8 mouse cellular contexts compared by ENCODE assay signal in the genomic region with DNA sequence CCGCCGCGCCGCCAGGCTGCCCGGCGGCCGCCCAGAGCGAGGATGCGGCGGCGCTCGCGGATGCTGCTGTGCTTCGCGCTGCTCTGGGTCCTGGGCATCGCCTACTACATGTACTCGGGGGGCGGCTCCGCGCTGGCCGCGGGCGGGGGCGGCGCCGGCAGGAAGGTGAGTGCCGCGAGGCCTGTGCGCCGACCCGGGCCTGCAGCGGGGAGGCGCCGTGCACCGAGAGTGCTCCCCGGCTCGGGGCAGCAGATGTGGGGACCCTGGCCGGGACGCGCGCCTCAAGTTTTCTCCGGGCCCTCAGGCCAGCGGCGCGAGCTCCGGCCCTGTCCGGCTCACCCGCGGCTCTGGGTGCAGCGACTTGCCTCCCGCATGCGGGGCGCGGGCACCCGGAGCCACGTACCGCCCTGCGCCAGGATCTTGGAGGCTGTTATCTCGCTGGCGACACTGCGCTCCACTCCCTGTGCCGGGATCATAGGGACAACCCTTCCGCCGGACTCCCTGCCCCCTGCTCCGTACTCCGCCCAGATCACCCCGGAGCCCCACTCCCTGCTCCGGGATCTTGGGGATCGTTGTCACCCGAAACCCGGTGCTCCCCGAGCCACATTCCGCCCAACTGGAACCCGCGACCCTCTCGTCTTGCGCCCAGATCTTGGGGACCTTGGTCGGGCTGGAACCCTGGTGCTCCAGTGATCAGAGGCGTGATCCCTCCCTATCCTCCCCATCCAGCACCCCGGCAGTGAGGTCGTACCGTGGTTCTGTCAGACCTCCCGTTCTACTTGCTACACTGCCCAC. TPM values are rescaled to one million over a fixed set of nuclear protein-coding genes. Genes with fewer than 3 reads are reported as not detected.
A peak's percentile ranks its signal among the peaks of the same experiment; 100 is the strongest.
DNase-seq lines count a peak whose midpoint lies in the region; ATAC-seq lines count a peak whose summit lies in the region.

No protein-coding gene starts in this region.

- H3K4me1 ChIP-seq in limb, embryonic 13.5 days = peaks cover 27% of the 10 kb centered on the region
- H3K4me1 ChIP-seq in midbrain, embryonic 14.5 days (ENCODE audit: control insufficient read depth, insufficient read depth, low read length) = peaks cover 30% of the 10 kb centered on the region

- intact Hi-C loops in heart, postnatal 10 days (cut with DNase I) = loop anchor here (2.0 to 5.0 kb wide), 3 partner anchors 53 to 179 kb away; no protein-coding TSS in a partner anchor

- no peaks in the 10 kb centered on the region for H3K9me3 ChIP-seq in limb, embryonic 13.5 days
- no peaks in the 10 kb centered on the region for H3K9me3 ChIP-seq in midbrain, embryonic 14.5 days (ENCODE audit: control insufficient read depth, low read length)

- peak overlapping the region; percentile 98 for H3K4me2 ChIP-seq in limb, embryonic 13.5 days (replicated peaks)
- peak overlapping the region; percentile 96 for H3K4me2 ChIP-seq in midbrain, embryonic 14.5 days (ENCODE audit: low read length)

- peak; percentile 46; the same call in 1 of the 2 replicates for ATAC-seq in erythroid progenitor cell, adult 5-6 weeks (replicated peaks; ENCODE audit: low FRiP score, poor library complexity, severe bottlenecking)
- ATAC-seq in limb, embryonic 13.5 days (ENCODE audit: low FRiP score, low read depth) = peak; percentile 71
- peak; percentile 79 for ATAC-seq in midbrain, embryonic 14.5 days (ENCODE audit: low FRiP score, low TSS enrichment)

- H3K9ac ChIP-seq in limb, embryonic 13.5 days = peak overlapping the region; percentile 89
- peak overlapping the region; percentile 91 for H3K9ac ChIP-seq in midbrain, embryonic 14.5 days (replicated peaks; ENCODE audit: low read length)

- peak overlapping the region; percentile 89 for H3K4me3 ChIP-seq in limb, embryonic 13.5 days
- H3K4me3 ChIP-seq in midbrain, embryonic 14.5 days (replicated peaks; ENCODE audit: low read depth, low read length) = peak overlapping the region; percentile 97

- H3K27me3 ChIP-seq in limb, embryonic 13.5 days = no peaks in the 10 kb centered on the region
- no peaks in the 10 kb centered on the region for H3K27me3 ChIP-seq in midbrain, embryonic 14.5 days (ENCODE audit: control insufficient read depth, insufficient read depth, low read length)

- under 1% methylated on average over 66 of the region's 83 CpGs for WGBS in limb, embryonic 13.5 days
- WGBS in midbrain, embryonic 14.5 days = under 1% methylated on average over 83 of the region's 83 CpGs

- no peaks in the 10 kb centered on the region for H3K36me3 ChIP-seq in limb, embryonic 13.5 days
- no peaks in the 10 kb centered on the region for H3K36me3 ChIP-seq in midbrain, embryonic 14.5 days (ENCODE audit: control insufficient read depth, insufficient read depth, low read length)

- DNase-seq in retina, adult 2 months (ENCODE audit: low read depth, low spot score) = peak; percentile 16
- no peak for DNase-seq in retina, postnatal 1 day
- peak; percentile 18 to 29 for DNase-seq in adrenal gland, postnatal 4 days (ENCODE audit: low spot score in 2 of 2)
- peak; percentile 68 to 72 for DNase-seq in heart, postnatal 10 days
- peak; percentile 40 for DNase-seq in midbrain, embryonic 14.5 days
- DNase-seq in testis, postnatal 14 days (ENCODE audit: low spot score) = peak; percentile 15

- peak overlapping the region; percentile 63; the same call in 1 of the 2 replicates for H3K27ac ChIP-seq in limb, embryonic 13.5 days
- peak overlapping the region; percentile 74 for H3K27ac ChIP-seq in midbrain, embryonic 14.5 days (replicated peaks; ENCODE audit: low read depth, low read length)

RNA-seq across cellular contexts. Expression of a gene that starts 0.5 kb away (rescaled TPM):
- 10 to 100 TPM; 65.3 to 81.1 TPM for total RNA-seq in adrenal gland, postnatal 4 days (2021)
- total RNA-seq in erythroid progenitor cell, adult 5-6 weeks (2015; ENCODE audit: low replicate concordance) = 25.2 TPM in 1 of 2 replicates, not detected in the other
- 15.5 TPM in 1 of 2 replicates, not detected in the other for total RNA-seq in erythroid progenitor cell, adult 5-6 weeks (2017; ENCODE audit: low replicate concordance)
- total RNA-seq in heart, postnatal 10 days (2021) = 10 to 100 TPM; 45.6 to 51.4 TPM
- 48.0 and 51.4 TPM in 2 replicates for polyA plus RNA-seq in limb, embryonic 13.5 days (2015; fragmentation: Nextera tagmentation; extraction: Ambion mirVana)
- polyA plus RNA-seq in midbrain, embryonic 14.5 days (2014; fragmentation: Nextera tagmentation; extraction: Ambion mirVana) = 65.8 and 70.1 TPM in 2 replicates
